Mouse (Mus musculus) olfactory bulb, adult 2 months (tissue): ENCODE measurements around the gene Sik2.

Source experiments
- CTCF ChIP-seq: fragments of 200-500 bp; IDR thresholded peaks from 2 replicates; pipeline ENCODE4 v1.5.1; 2012; ENCODE audit warnings: low read depth, mild to moderate bottlenecking, low read length, moderate library complexity; ENCODE audit not compliant: insufficient read depth
- POLR2A ChIP-seq: fragments of 200-500 bp; IDR thresholded peaks from 2 replicates; pipeline ENCODE4 v1.6.1; 2012; ENCODE audit warnings: mild to moderate bottlenecking, low read depth, low read length, moderate library complexity; ENCODE audit not compliant: insufficient read depth

GRCm38 (mm10) chr9:50893665-50894064, 115.2 kb downstream of the Sik2 start:
- TF ChIP-seq CTCF (no peak), POLR2A (no peak)
